In the genomic region with DNA sequence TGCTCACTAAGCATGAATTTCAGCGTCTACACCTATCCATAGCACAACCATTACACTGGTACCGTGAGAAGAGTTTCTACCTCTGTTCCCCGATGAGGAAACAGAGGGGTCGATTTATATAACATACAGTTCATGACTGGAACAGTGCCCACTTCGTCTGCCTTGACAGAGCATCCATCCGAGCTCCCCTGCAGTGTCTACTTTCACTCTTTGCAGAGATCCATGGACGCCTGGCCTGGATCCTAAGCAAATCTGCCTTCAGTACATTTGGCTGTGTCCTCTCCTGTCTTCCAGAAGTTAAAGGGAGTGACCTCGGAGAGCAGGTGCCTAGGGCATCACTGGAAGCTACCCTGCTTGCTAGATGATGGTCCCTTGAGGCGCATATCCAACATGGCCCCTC, we compare ENCODE assay signal across 23 mouse cellular contexts. TPM values are rescaled to one million over a fixed set of nuclear protein-coding genes. Genes with fewer than 3 reads are reported as not detected.
DNase-seq lines count a peak whose midpoint lies in the region; ATAC-seq and TF ChIP-seq lines count a peak whose summit lies in the region.
"Had no signal": no experiment of that assay in that cellular context is flagged by ENCODE, and none has a peak within 500 bp of the region (broad histone marks: within the 10 kb centered on the region; RNA-seq: fewer than 3 reads in every experiment).

No protein-coding gene starts in this region.

- H3K9me3 ChIP-seq in liver, embryonic 13.5 days (replicated peaks) = no peaks in the 10 kb centered on the region
- no peaks in the 10 kb centered on the region for H3K9me3 ChIP-seq in liver, embryonic 11.5 days (ENCODE audit: control insufficient read depth, low read length)
- H3K9me3 ChIP-seq in embryonic facial prominence, embryonic 10.5 days = no peaks in the 10 kb centered on the region
- H3K9me3 ChIP-seq in heart, embryonic 12.5 days (replicated peaks) = no peaks in the 10 kb centered on the region
- H3K9me3 ChIP-seq: hindbrain, embryonic 15.5 days; limb, embryonic 13.5 days had no signal

- no peak for TF ChIP-seq POLR2A in cerebellum, adult 2 months (IDR thresholded peaks at IDR 0.05; ENCODE audit: borderline replicate concordance, insufficient read depth, low read length)

- H3K27me3 ChIP-seq in liver, embryonic 13.5 days = no peaks in the 10 kb centered on the region
- H3K27me3 ChIP-seq in liver, embryonic 11.5 days (replicated peaks; ENCODE audit: control insufficient read depth, insufficient read depth, low read length) = no peaks in the 10 kb centered on the region
- no peaks in the 10 kb centered on the region for H3K27me3 ChIP-seq in cerebellum, adult 2 months (ENCODE audit: control insufficient read depth, insufficient read depth, low read length)
- H3K27me3 ChIP-seq in embryonic facial prominence, embryonic 10.5 days (replicated peaks; ENCODE audit: low read depth, poor library complexity, severe bottlenecking) = peaks cover 23% of the 10 kb centered on the region
- peaks cover 47% of the 10 kb centered on the region for H3K27me3 ChIP-seq in heart, embryonic 12.5 days (replicated peaks)
- H3K27me3 ChIP-seq: hindbrain, embryonic 15.5 days had no signal

- H3K4me2 ChIP-seq in liver, embryonic 13.5 days = no peak overlapping the region
- no peak overlapping the region for H3K4me2 ChIP-seq in liver, embryonic 11.5 days
- H3K4me2 ChIP-seq in heart, embryonic 12.5 days = no peak overlapping the region
- H3K4me2 ChIP-seq: heart, embryonic 11.5 days; hindbrain, embryonic 15.5 days; limb, embryonic 13.5 days had no signal

- H3K36me3 ChIP-seq in liver, embryonic 13.5 days = no peaks in the 10 kb centered on the region
- H3K36me3 ChIP-seq in liver, embryonic 11.5 days (ENCODE audit: control insufficient read depth, insufficient read depth, low read length) = no peaks in the 10 kb centered on the region
- H3K36me3 ChIP-seq in embryonic facial prominence, embryonic 10.5 days (replicated peaks) = no peaks in the 10 kb centered on the region
- H3K36me3 ChIP-seq in heart, embryonic 12.5 days = no peaks in the 10 kb centered on the region
- H3K36me3 ChIP-seq: hindbrain, embryonic 15.5 days; limb, embryonic 13.5 days had no signal

- no peak overlapping the region for H3K4me3 ChIP-seq in liver, embryonic 13.5 days (replicated peaks)
- no peak overlapping the region for H3K4me3 ChIP-seq in liver, embryonic 11.5 days (ENCODE audit: low read depth, low read length)
- no peak overlapping the region for H3K4me3 ChIP-seq in cerebellum, adult 2 months (replicated peaks; ENCODE audit: insufficient read depth, low read depth, low read length)
- H3K4me3 ChIP-seq in embryonic facial prominence, embryonic 10.5 days = no peak overlapping the region
- no peak overlapping the region for H3K4me3 ChIP-seq in heart, embryonic 12.5 days
- H3K4me3 ChIP-seq: hindbrain, embryonic 15.5 days; layer of hippocampus, adult 2 months; limb, embryonic 13.5 days had no signal

- no peak overlapping the region for H3K9ac ChIP-seq in liver, embryonic 13.5 days
- H3K9ac ChIP-seq in liver, embryonic 11.5 days (ENCODE audit: low read depth, low read length) = no peak overlapping the region
- no peak overlapping the region for H3K9ac ChIP-seq in heart, embryonic 12.5 days
- H3K9ac ChIP-seq: hindbrain, embryonic 15.5 days; limb, embryonic 13.5 days had no signal

- TF ChIP-seq CTCF in cerebellum, adult 2 months (IDR thresholded peaks at IDR 0.05; ENCODE audit: borderline replicate concordance, insufficient read depth, low read depth, low read length) = no peak

- no peak for DNase-seq in liver, embryonic 13.5 days
- DNase-seq in liver, embryonic 11.5 days (ENCODE audit: low spot score) = no peak
- DNase-seq in cerebellum, adult 11 months = peak; percentile 24
- DNase-seq in cerebellum, adult 2 months = peak; percentile 44 to 51
- DNase-seq in cerebellum, postnatal 14 days = peak; percentile 60 to 64
- DNase-seq in embryonic facial prominence, embryonic 10.5 days (ENCODE audit: low spot score) = no peak
- DNase-seq: adrenal gland, postnatal 25 days; gastrocnemius, postnatal 36 days; heart, adult 18-20 months; kidney, adult 2 months; kidney, postnatal 36 days; lung, postnatal 14 days; midbrain, embryonic 14.5 days; thymus, adult 2 months; thymus, postnatal 36 days had no signal

- ATAC-seq in liver, embryonic 13.5 days (ENCODE audit: low read depth) = no peak
- no peak for ATAC-seq in liver, embryonic 11.5 days (replicated peaks; ENCODE audit: low FRiP score)
- no peak for ATAC-seq in heart, embryonic 12.5 days (ENCODE audit: insufficient number of reproducible peaks, low FRiP score)
- ATAC-seq: CD4-positive, CD25-positive, alpha-beta regulatory T cell, adult 4 months; forebrain, embryonic 14.5 days had no signal

- H3K27ac ChIP-seq in liver, embryonic 13.5 days = peak overlapping the region; percentile 69
- H3K27ac ChIP-seq in liver, embryonic 11.5 days (ENCODE audit: low read depth, low read length) = no peak overlapping the region
- no peak overlapping the region for H3K27ac ChIP-seq in cerebellum, adult 2 months (ENCODE audit: insufficient read depth, low read length)
- H3K27ac ChIP-seq in embryonic facial prominence, embryonic 10.5 days (replicated peaks) = no peak overlapping the region
- no peak overlapping the region for H3K27ac ChIP-seq in heart, embryonic 12.5 days (ENCODE audit: poor library complexity, severe bottlenecking)
- H3K27ac ChIP-seq: hindbrain, embryonic 15.5 days; layer of hippocampus, adult 2 months; limb, embryonic 13.5 days had no signal

- 69% methylated on average over 9 of the region's 9 CpGs for WGBS in liver, embryonic 13.5 days (ENCODE audit: insufficient replicate concordance)
- WGBS in liver, embryonic 11.5 days = 79% methylated on average over 9 of the region's 9 CpGs
- WGBS in cerebellum, adult 2 months = 32% methylated on average over 9 of the region's 9 CpGs
- 86% methylated on average over 9 of the region's 9 CpGs for WGBS in embryonic facial prominence, embryonic 10.5 days
- WGBS in heart, embryonic 12.5 days = 73% methylated on average over 9 of the region's 9 CpGs

- peaks cover 75% of the 10 kb centered on the region for H3K4me1 ChIP-seq in liver, embryonic 13.5 days (replicated peaks)
- peaks cover 23% of the 10 kb centered on the region for H3K4me1 ChIP-seq in liver, embryonic 11.5 days (replicated peaks; ENCODE audit: control insufficient read depth, insufficient read depth, low read length)
- peaks cover 24% of the 10 kb centered on the region for H3K4me1 ChIP-seq in cerebellum, adult 2 months (ENCODE audit: control insufficient read depth, insufficient read depth, low read length)
- H3K4me1 ChIP-seq in embryonic facial prominence, embryonic 10.5 days = peaks cover 6% of the 10 kb centered on the region; the same call in 1 of the 2 replicates
- no peaks in the 10 kb centered on the region for H3K4me1 ChIP-seq in heart, embryonic 12.5 days (replicated peaks)
- H3K4me1 ChIP-seq: hindbrain, embryonic 15.5 days; limb, embryonic 13.5 days had no signal

RNA-seq across cellular contexts. Expression of a gene that starts 20.8 kb away (rescaled TPM):
- 0.17 TPM in 1 of 2 replicates, not detected in the other for polyA plus RNA-seq in liver, embryonic 13.5 days (2015; fragmentation: Nextera tagmentation; extraction: Ambion mirVana)
- 0.04 and 0.18 TPM in 2 replicates for polyA plus RNA-seq in liver, embryonic 11.5 days (2014; fragmentation: Nextera tagmentation; extraction: Ambion mirVana)
- polyA plus RNA-seq in cerebellum, adult 2 months (2012; rRNA removed) = 1.7 and 2.6 TPM in 2 replicates
- 0.59 and 0.97 TPM in 2 replicates for polyA plus RNA-seq in embryonic facial prominence, embryonic 10.5 days (2016; fragmentation: Nextera tagmentation; extraction: Ambion mirVana)
- 0.04 and 0.05 TPM in 2 replicates for polyA plus RNA-seq in heart, embryonic 12.5 days (2016; fragmentation: Nextera tagmentation; extraction: Ambion mirVana)
- polyA plus RNA-seq: CD4-positive, CD25-positive, alpha-beta regulatory T cell, adult 4 months; heart, embryonic 11.5 days; heart, postnatal 0 days had no signal

RNA-seq across cellular contexts. Expression of a gene that starts 23.0 kb away (rescaled TPM):
- 26.9 and 29.9 TPM in 2 replicates for polyA plus RNA-seq in liver, embryonic 13.5 days (2015; fragmentation: Nextera tagmentation; extraction: Ambion mirVana)
- 39.9 and 46.8 TPM in 2 replicates for polyA plus RNA-seq in liver, embryonic 11.5 days (2014; fragmentation: Nextera tagmentation; extraction: Ambion mirVana)
- polyA plus RNA-seq in cerebellum, adult 2 months (2012; rRNA removed) = 55.6 and 60.3 TPM in 2 replicates
- 45.5 and 50.1 TPM in 2 replicates for polyA plus RNA-seq in embryonic facial prominence, embryonic 10.5 days (2016; fragmentation: Nextera tagmentation; extraction: Ambion mirVana)
- 23.5 and 24.1 TPM in 2 replicates for polyA plus RNA-seq in heart, embryonic 12.5 days (2016; fragmentation: Nextera tagmentation; extraction: Ambion mirVana)

RNA-seq across cellular contexts. Expression of a gene that starts 41.3 kb away (rescaled TPM):
- polyA plus RNA-seq in liver, embryonic 13.5 days (2015; fragmentation: Nextera tagmentation; extraction: Ambion mirVana) = 138 and 145 TPM in 2 replicates
- polyA plus RNA-seq in liver, embryonic 11.5 days (2014; fragmentation: Nextera tagmentation; extraction: Ambion mirVana) = 133 and 149 TPM in 2 replicates
- 261 and 272 TPM in 2 replicates for polyA plus RNA-seq in cerebellum, adult 2 months (2012; rRNA removed)
- polyA plus RNA-seq in embryonic facial prominence, embryonic 10.5 days (2016; fragmentation: Nextera tagmentation; extraction: Ambion mirVana) = 108 and 115 TPM in 2 replicates
- polyA plus RNA-seq in heart, embryonic 12.5 days (2016; fragmentation: Nextera tagmentation; extraction: Ambion mirVana) = 128 and 135 TPM in 2 replicates

RNA-seq across cellular contexts. Expression of a gene that starts 51.3 kb away (rescaled TPM):
- 1.5 and 1.6 TPM in 2 replicates for polyA plus RNA-seq in liver, embryonic 13.5 days (2015; fragmentation: Nextera tagmentation; extraction: Ambion mirVana)
- 5.8 and 5.9 TPM in 2 replicates for polyA plus RNA-seq in liver, embryonic 11.5 days (2014; fragmentation: Nextera tagmentation; extraction: Ambion mirVana)
- polyA plus RNA-seq in cerebellum, adult 2 months (2012; rRNA removed) = 2.6 and 2.9 TPM in 2 replicates
- polyA plus RNA-seq in embryonic facial prominence, embryonic 10.5 days (2016; fragmentation: Nextera tagmentation; extraction: Ambion mirVana) = 37.9 and 38.7 TPM in 2 replicates
- 16.0 and 19.4 TPM in 2 replicates for polyA plus RNA-seq in heart, embryonic 12.5 days (2016; fragmentation: Nextera tagmentation; extraction: Ambion mirVana)
- polyA plus RNA-seq: CD4-positive, CD25-positive, alpha-beta regulatory T cell, adult 4 months had no signal

Comparison
In these comparisons a context has a peak if more than half of its experiments do, and no peak if none do; other contexts are left out.
1. DNase-seq: peak in cerebellum, adult 11 months (single experiment), cerebellum, adult 2 months (2 of 2) and cerebellum, postnatal 14 days (2 of 2); none in liver, embryonic 13.5 days (single experiment), liver, embryonic 11.5 days (single experiment) and embryonic facial prominence, embryonic 10.5 days (single experiment).